Mouse (Mus musculus): ENCODE measurements around the gene 2610001J05Rik. TPM values are rescaled to one million over a fixed set of nuclear protein-coding genes. Genes with fewer than 3 reads are reported as not detected.
A peak's percentile ranks its signal among the peaks of the same experiment; 100 is the strongest.

2610001J05Rik gene
- 117 and 125 TPM in 2 replicates for polyA plus RNA-seq (2015; fragmentation: Nextera tagmentation; extraction: Ambion mirVana)

- H3K9me3 ChIP-seq = no peaks in the 10 kb centered on the region
- no peaks in the 10 kb centered on the region for H3K27me3 ChIP-seq
- H3K4me3 ChIP-seq = peak within 1 kb of the TSS; percentile 61
- H3K4me1 ChIP-seq = peaks cover 9% of the 10 kb centered on the region
- no peaks in the 10 kb centered on the region for H3K36me3 ChIP-seq
- peak within 1 kb of the TSS; percentile 79 for H3K9ac ChIP-seq
- WGBS = under 1% methylated on average over 19 of the region's 19 CpGs
- peak; percentile 100 for ATAC-seq (ENCODE audit: insufficient number of reproducible peaks, insufficient read depth, low FRiP score, low TSS enrichment, low read depth)
- peak within 1 kb of the TSS; percentile 62 for H3K4me2 ChIP-seq
- H3K27ac ChIP-seq = peak within 1 kb of the TSS; percentile 85
These were observed at the start of gene 2610001J05Rik for GRCm38 (mm10) chr6:13870919-13871624. Gene 2610001J05Rik (minus strand): TSS chr6:13871518.

- WGBS = 89% methylated on average over 10 of the region's 10 CpGs
- Histone ChIP-seq H3K9me3 (no peaks in the 10 kb centered on the region), H3K4me1 (no peaks in the 10 kb centered on the region), H3K27ac (no peak overlapping the region), H3K9ac (no peak overlapping the region), H3K4me2 (no peak overlapping the region), H3K36me3 (no peaks in the 10 kb centered on the region), H3K4me3 (no peak overlapping the region), H3K27me3 (no peaks in the 10 kb centered on the region)
- no peak for ATAC-seq (ENCODE audit: insufficient number of reproducible peaks, insufficient read depth, low FRiP score, low TSS enrichment, low read depth)
These were observed 38.6 kb upstream of the 2610001J05Rik start for GRCm38 (mm10) chr6:13909762-13910537.

GRCm38 (mm10) chr6:13902941-13903627 is 31.8 kb upstream of the 2610001J05Rik start:
- H3K9me3 ChIP-seq = no peaks in the 10 kb centered on the region
- no peak overlapping the region for H3K9ac ChIP-seq
- no peak for ATAC-seq (ENCODE audit: insufficient number of reproducible peaks, insufficient read depth, low FRiP score, low TSS enrichment, low read depth)
- no peak overlapping the region for H3K27ac ChIP-seq
- no peak overlapping the region for H3K4me2 ChIP-seq
- 81% methylated on average over 5 of the region's 5 CpGs for WGBS
- H3K36me3 ChIP-seq = no peaks in the 10 kb centered on the region
- no peak overlapping the region for H3K4me3 ChIP-seq
- no peaks in the 10 kb centered on the region for H3K27me3 ChIP-seq
- no peaks in the 10 kb centered on the region for H3K4me1 ChIP-seq

- no peaks in the 10 kb centered on the region for H3K4me1 ChIP-seq
- no peaks in the 10 kb centered on the region; the same call in 1 of the 2 replicates for H3K9me3 ChIP-seq
- H3K9ac ChIP-seq = no peak overlapping the region
- H3K4me3 ChIP-seq = no peak overlapping the region
- H3K27me3 ChIP-seq = no peaks in the 10 kb centered on the region
- ATAC-seq (ENCODE audit: insufficient number of reproducible peaks, insufficient read depth, low FRiP score, low TSS enrichment, low read depth) = no peak
- no peaks in the 10 kb centered on the region for H3K36me3 ChIP-seq
- WGBS = 84% methylated on average over 3 of the region's 3 CpGs
- H3K27ac ChIP-seq = no peak overlapping the region
- H3K4me2 ChIP-seq = no peak overlapping the region
These were observed 13.7 kb upstream of the 2610001J05Rik start for GRCm38 (mm10) chr6:13884877-13885592.

GRCm38 (mm10) chr6:13882919-13883318 is 11.6 kb upstream of the 2610001J05Rik start:
- no peak overlapping the region for H3K4me3 ChIP-seq
- no peak overlapping the region for H3K4me2 ChIP-seq
- no peaks in the 10 kb centered on the region for H3K4me1 ChIP-seq
- no peaks in the 10 kb centered on the region; the same call in 1 of the 2 replicates for H3K9me3 ChIP-seq
- H3K9ac ChIP-seq = no peak overlapping the region
- no peaks in the 10 kb centered on the region for H3K36me3 ChIP-seq
- no peaks in the 10 kb centered on the region for H3K27me3 ChIP-seq
- H3K27ac ChIP-seq = no peak overlapping the region
- ATAC-seq (ENCODE audit: insufficient number of reproducible peaks, insufficient read depth, low FRiP score, low TSS enrichment, low read depth) = no peak

DNA sequence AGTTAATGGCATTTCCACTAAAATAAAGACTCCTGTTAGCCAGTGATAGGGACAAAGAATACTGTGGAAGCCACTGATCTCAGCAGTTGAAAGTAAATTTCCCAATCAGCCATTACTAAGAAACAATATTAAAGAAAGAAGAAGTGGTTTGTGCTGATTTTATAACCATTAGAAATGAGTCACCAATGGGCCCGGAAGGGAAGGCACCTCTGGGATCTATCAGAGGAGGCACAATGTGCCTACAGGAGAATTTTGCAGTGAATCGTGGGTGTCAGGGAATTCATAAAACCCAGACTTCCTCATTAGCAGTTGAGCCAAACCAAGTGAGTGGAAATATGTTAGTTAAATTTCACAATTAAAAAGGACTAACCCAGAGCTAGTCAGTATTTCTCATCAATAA is 2.6 kb upstream of the 2610001J05Rik start:
- Histone ChIP-seq H3K9ac (no peak overlapping the region), H3K27me3 (no peaks in the 10 kb centered on the region), H3K4me2 (no peak overlapping the region), H3K9me3 (no peaks in the 10 kb centered on the region), H3K36me3 (no peaks in the 10 kb centered on the region), H3K4me3 (no peak overlapping the region), H3K27ac (no peak overlapping the region), H3K4me1 (peaks cover 9% of the 10 kb centered on the region)
- no peak for ATAC-seq (ENCODE audit: insufficient number of reproducible peaks, insufficient read depth, low FRiP score, low TSS enrichment, low read depth)
- 88% methylated on average over 2 of the region's 2 CpGs for WGBS

DNA sequence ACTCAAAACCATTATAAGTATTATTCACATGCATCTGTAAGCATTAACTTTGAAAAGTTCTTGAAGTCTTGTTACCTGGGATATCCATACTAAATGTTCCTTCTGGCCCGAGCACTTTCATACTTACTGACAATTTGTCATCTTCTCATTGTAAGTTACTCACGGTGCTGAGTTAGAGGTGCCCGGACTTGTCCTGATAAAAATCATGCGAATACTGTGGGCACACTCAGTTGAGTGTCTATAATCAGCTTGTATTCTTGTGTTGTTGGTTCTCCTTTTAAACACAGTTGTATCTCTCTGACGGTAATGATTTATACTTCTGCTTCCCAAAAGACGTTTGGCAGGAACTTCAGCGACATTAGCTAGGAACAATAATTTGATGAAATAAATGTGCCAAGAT is 758 bp upstream of the 2610001J05Rik start:
- Histone ChIP-seq H3K4me1 (peaks cover 9% of the 10 kb centered on the region), H3K4me2 (peak overlapping the region; percentile 62), H3K9me3 (no peaks in the 10 kb centered on the region), H3K27me3 (no peaks in the 10 kb centered on the region), H3K36me3 (no peaks in the 10 kb centered on the region), H3K9ac (no peak overlapping the region), H3K4me3 (peak overlapping the region; percentile 61), H3K27ac (no peak overlapping the region)
- ATAC-seq (ENCODE audit: insufficient number of reproducible peaks, insufficient read depth, low FRiP score, low TSS enrichment, low read depth) = no peak
- WGBS = 70% methylated on average over 7 of the region's 7 CpGs

DNA sequence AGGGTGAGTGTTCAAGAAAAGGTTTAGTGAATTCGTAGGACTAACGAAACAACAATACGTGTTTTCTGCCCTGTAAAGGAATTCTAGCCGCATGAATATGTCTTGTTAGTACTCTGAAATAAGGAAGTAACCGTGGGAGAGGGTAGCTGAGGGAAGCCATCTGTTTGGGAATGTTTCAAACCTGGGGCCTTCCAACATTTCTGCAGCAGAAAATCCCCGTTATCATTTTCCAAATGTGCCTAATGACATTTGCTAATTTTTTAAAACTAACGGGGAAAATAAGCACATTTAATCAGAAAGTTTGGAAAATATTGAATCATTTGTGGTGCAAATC is 274 bp upstream of the 2610001J05Rik start:
- no peaks in the 10 kb centered on the region for H3K36me3 ChIP-seq
- peak overlapping the region; percentile 62 for H3K4me2 ChIP-seq
- H3K9me3 ChIP-seq = no peaks in the 10 kb centered on the region
- peaks cover 9% of the 10 kb centered on the region for H3K4me1 ChIP-seq
- H3K4me3 ChIP-seq = peak overlapping the region; percentile 61
- H3K27me3 ChIP-seq = no peaks in the 10 kb centered on the region
- ATAC-seq (ENCODE audit: insufficient number of reproducible peaks, insufficient read depth, low FRiP score, low TSS enrichment, low read depth) = peak; percentile 69
- H3K9ac ChIP-seq = peak overlapping the region; percentile 79
- peak overlapping the region; percentile 85 for H3K27ac ChIP-seq
- 2% methylated on average over 7 of the region's 7 CpGs for WGBS

GRCm38 (mm10) chr6:13870289-13870741 is 1.0 kb downstream of the 2610001J05Rik start:
- Histone ChIP-seq H3K27me3 (no peaks in the 10 kb centered on the region), H3K27ac (peak overlapping the region; percentile 24; the same call in 1 of the 2 replicates), H3K4me2 (peak overlapping the region; percentile 62), H3K9me3 (no peaks in the 10 kb centered on the region), H3K4me3 (peak overlapping the region; percentile 61), H3K4me1 (peaks cover 9% of the 10 kb centered on the region), H3K36me3 (no peaks in the 10 kb centered on the region), H3K9ac (peak overlapping the region; percentile 61)
- WGBS = 38% methylated on average over 12 of the region's 12 CpGs
- ATAC-seq (ENCODE audit: insufficient number of reproducible peaks, insufficient read depth, low FRiP score, low TSS enrichment, low read depth) = no peak

DNA sequence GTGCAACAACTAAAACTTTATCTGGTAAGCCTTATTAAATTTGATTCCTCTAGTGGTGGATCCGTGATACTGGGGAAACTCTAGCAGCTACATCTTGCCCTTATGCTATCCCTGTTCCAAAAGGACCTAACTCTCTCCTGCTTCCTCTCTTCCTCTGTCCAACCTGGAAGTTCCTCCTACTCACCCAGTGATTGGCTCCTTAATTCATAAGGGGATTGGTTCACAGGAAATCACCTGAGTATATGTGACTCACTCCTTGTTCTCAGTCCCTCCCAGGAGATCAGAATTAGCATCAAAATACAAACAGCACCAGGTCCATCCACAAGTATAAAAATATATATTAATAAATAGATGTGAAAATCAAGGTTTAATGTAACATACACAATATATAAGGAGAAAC is 10.7 kb downstream of the 2610001J05Rik start:
- 86% methylated on average over 1 of the region's 1 CpGs for WGBS
- no peak overlapping the region for H3K9ac ChIP-seq
- H3K4me3 ChIP-seq = no peak overlapping the region
- no peaks in the 10 kb centered on the region for H3K9me3 ChIP-seq
- H3K4me2 ChIP-seq = no peak overlapping the region
- H3K36me3 ChIP-seq = no peaks in the 10 kb centered on the region
- no peak overlapping the region for H3K27ac ChIP-seq
- H3K27me3 ChIP-seq = no peaks in the 10 kb centered on the region
- no peak for ATAC-seq (ENCODE audit: insufficient number of reproducible peaks, insufficient read depth, low FRiP score, low TSS enrichment, low read depth)
- no peaks in the 10 kb centered on the region for H3K4me1 ChIP-seq

DNA sequence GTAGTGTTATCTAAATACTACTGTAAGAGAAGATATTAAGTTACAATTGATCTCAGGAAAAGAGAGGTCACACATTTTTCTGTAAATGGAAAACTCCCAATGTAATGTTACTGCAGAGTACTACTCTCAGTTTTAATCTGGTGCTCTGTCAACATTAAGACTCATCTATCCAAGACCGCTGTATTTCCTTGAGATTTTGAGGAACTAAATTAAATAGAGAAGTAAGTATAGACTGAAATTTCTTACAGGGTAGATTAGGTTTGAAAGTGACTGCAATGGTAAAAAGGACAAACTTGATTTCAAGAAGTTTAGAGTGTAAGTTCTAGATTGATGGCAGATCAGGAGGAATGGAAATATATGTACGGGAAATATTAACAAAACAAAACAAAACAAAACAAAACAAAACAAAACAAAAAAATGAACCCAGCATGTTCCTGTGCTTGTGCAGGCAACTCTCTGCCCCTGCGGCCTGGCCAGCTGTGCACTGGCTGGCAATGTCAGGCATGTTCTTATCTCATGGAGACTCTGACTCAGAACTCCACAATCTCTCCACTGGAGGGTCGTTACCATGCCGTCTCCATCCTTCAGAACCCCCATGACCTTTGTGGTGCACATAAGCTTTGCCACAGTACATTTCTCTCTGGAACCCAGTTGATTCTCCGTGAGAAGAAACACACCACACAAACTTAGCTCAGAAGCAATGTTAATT is 11.3 kb downstream of the 2610001J05Rik start:
- Histone ChIP-seq H3K27ac (no peak overlapping the region), H3K4me2 (no peak overlapping the region), H3K27me3 (no peaks in the 10 kb centered on the region), H3K9ac (no peak overlapping the region), H3K36me3 (no peaks in the 10 kb centered on the region), H3K4me3 (no peak overlapping the region), H3K4me1 (no peaks in the 10 kb centered on the region), H3K9me3 (no peaks in the 10 kb centered on the region)
- WGBS = 86% methylated on average over 6 of the region's 6 CpGs
- ATAC-seq (ENCODE audit: insufficient number of reproducible peaks, insufficient read depth, low FRiP score, low TSS enrichment, low read depth) = no peak

Measured in embryonic facial prominence, embryonic 13.5 days (tissue).